Mouse (Mus musculus): ENCODE data around the gene Plcl1.

GRCm38 (mm10) chr1:55700016-55700415 is 294.3 kb downstream of the Plcl1 start:
- TF ChIP-seq POLR2A (IDR thresholded peaks at IDR 0.05; ENCODE audit: borderline replicate concordance, extremely low read depth, insufficient read depth, insufficient read length, poor library complexity, severe bottlenecking) (no peak), CTCF (IDR thresholded peaks at IDR 0.05; ENCODE audit: borderline replicate concordance, extremely low read depth, insufficient read depth, insufficient read length) (no peak)

Data from brain, embryonic 14.5 days (tissue).